Mouse (Mus musculus): ENCODE data around the gene Hhat. TPM values are rescaled to one million over a fixed set of nuclear protein-coding genes. Genes with fewer than 3 reads are reported as not detected.

The Hhat gene
- polyA plus RNA-seq, 1 experiment: 3.4 TPM

DNA sequence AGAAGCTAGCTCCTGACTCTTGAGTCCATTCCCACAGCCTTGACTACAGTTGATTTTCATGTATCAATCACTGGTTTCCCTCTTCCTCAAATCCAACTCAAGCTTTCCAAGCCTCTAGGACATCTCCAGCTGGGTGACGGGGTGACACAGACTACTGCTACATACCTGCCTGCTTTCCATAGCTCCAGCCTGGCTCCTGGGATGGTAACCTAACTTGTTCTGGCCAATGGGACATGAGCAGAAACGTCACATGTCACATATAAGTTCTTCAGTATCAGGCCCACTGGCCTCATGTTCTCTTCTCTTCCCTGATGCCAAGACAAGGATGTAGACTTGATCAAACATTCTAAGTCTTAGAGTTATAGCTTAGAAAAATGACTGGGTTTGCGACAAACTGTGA lies 220.5 kb downstream of the Hhat start:
- WGBS: 83% methylated on average over 3 of the region's 3 CpGs
- H3K4me3 ChIP-seq (ENCODE audit: extremely low read depth, insufficient read depth, insufficient read length): no peak overlapping the region
- no peak for TF ChIP-seq CTCF (IDR thresholded peaks at IDR 0.05; ENCODE audit: extremely low read depth, insufficient read depth, insufficient read length, insufficient replicate concordance)
- DNase-seq (ENCODE audit: low read depth in 1 of 2, low spot score in 2 of 2): no peak
- H3K27me3 ChIP-seq (ENCODE audit: control insufficient read depth, insufficient read depth, low read length): no peaks in the 10 kb centered on the region
- no peak overlapping the region for H3K27ac ChIP-seq (ENCODE audit: insufficient read depth, low read length)
- H3K4me1 ChIP-seq (ENCODE audit: control insufficient read depth, insufficient read depth, insufficient read length): no peaks in the 10 kb centered on the region
- H3K36me3 ChIP-seq (ENCODE audit: control insufficient read depth, insufficient read depth, low read length): no peaks in the 10 kb centered on the region

DNA sequence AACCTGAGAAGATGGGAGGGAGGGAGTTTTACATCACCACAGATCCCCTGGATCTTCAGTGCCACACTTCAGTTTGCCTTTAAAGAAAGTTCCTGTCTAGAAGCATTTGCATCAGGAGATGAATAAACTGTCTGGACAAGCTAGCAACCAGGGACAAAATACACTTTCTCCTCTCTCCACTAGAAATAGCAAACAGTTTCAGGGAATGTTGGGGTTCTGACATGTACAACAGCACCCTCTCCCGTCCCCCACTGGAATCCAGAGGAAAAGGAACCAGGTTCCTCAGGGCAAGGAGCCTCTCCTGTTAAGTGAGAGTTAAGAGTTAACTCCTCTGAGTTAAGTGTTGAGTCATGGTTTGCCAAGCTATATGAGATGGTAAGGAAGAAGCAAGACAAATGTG lies 224.2 kb downstream of the Hhat start:
- DNase-seq (ENCODE audit: low read depth in 1 of 2, low spot score in 2 of 2): no peak
- Histone ChIP-seq H3K4me1 (ENCODE audit: control insufficient read depth, insufficient read depth, insufficient read length) (no peaks in the 10 kb centered on the region), H3K27ac (ENCODE audit: insufficient read depth, low read length) (no peak overlapping the region), H3K36me3 (ENCODE audit: control insufficient read depth, insufficient read depth, low read length) (no peaks in the 10 kb centered on the region), H3K4me3 (ENCODE audit: extremely low read depth, insufficient read depth, insufficient read length) (no peak overlapping the region), H3K27me3 (ENCODE audit: control insufficient read depth, insufficient read depth, low read length) (no peaks in the 10 kb centered on the region)
- WGBS: 56% methylated on average over 1 of the region's 1 CpGs
- TF ChIP-seq CTCF (IDR thresholded peaks at IDR 0.05; ENCODE audit: extremely low read depth, insufficient read depth, insufficient read length, insufficient replicate concordance) (no peak), POLR2A (IDR thresholded peaks at IDR 0.05; ENCODE audit: low read depth, low read length) (no peak)

DNA sequence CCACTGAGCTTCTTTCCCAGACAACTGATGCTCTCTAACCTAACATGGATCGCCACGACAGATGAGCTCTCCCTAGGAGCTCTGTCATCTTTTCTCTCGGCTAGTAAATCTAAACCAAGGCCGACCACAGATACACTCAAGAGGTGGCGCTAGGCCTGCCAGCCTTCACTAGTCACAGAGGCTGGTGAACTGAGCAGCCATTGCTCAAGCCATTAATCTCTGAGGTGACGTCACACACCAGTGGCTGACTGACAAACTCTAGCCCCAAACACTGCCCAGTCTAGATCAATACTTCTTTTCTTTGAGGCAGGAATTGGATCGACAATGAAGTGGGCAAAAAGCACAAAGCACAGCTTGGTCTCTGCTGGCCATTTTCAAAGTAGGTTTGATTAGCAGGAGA lies 226.1 kb downstream of the Hhat start:
- 92% methylated on average over 7 of the region's 7 CpGs for WGBS
- no peak for DNase-seq (ENCODE audit: low read depth in 1 of 2, low spot score in 2 of 2)
- no peaks in the 10 kb centered on the region for H3K36me3 ChIP-seq (ENCODE audit: control insufficient read depth, insufficient read depth, low read length)
- TF ChIP-seq CTCF (IDR thresholded peaks at IDR 0.05; ENCODE audit: extremely low read depth, insufficient read depth, insufficient read length, insufficient replicate concordance) (no peak), POLR2A (IDR thresholded peaks at IDR 0.05; ENCODE audit: low read depth, low read length) (no peak)
- H3K4me1 ChIP-seq (ENCODE audit: control insufficient read depth, insufficient read depth, insufficient read length): no peaks in the 10 kb centered on the region
- no peaks in the 10 kb centered on the region for H3K27me3 ChIP-seq (ENCODE audit: control insufficient read depth, insufficient read depth, low read length)
- no peak overlapping the region for H3K27ac ChIP-seq (ENCODE audit: insufficient read depth, low read length)
- H3K4me3 ChIP-seq (ENCODE audit: extremely low read depth, insufficient read depth, insufficient read length): no peak overlapping the region

DNA sequence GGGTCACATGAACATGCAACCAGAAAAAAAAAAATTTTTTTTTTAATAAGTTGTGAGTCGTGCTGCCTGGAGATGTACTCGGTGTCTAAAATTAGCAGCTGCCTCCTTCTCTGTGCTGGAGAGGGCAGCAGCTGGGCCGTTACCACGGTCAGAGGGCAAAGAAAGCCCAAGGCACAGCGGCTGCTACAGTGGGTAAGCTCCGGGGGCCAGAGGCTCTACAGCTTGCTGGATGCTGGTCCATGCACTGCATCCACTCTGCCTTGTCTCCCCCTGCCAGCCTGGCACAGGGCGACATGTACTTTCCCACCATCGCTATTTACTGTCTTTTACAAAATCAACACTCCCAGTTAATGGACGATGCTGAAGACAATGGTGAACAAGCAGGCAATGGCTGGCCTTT lies 226.9 kb downstream of the Hhat start:
- no peak overlapping the region for H3K27ac ChIP-seq (ENCODE audit: insufficient read depth, low read length)
- no peak overlapping the region for H3K4me3 ChIP-seq (ENCODE audit: extremely low read depth, insufficient read depth, insufficient read length)
- no peaks in the 10 kb centered on the region for H3K27me3 ChIP-seq (ENCODE audit: control insufficient read depth, insufficient read depth, low read length)
- DNase-seq (ENCODE audit: low read depth in 1 of 2, low spot score in 2 of 2): no peak
- H3K4me1 ChIP-seq (ENCODE audit: control insufficient read depth, insufficient read depth, insufficient read length): no peaks in the 10 kb centered on the region
- TF ChIP-seq POLR2A (IDR thresholded peaks at IDR 0.05; ENCODE audit: low read depth, low read length) (no peak), CTCF (IDR thresholded peaks at IDR 0.05; ENCODE audit: extremely low read depth, insufficient read depth, insufficient read length, insufficient replicate concordance) (no peak)
- 80% methylated on average over 9 of the region's 9 CpGs for WGBS
- no peaks in the 10 kb centered on the region for H3K36me3 ChIP-seq (ENCODE audit: control insufficient read depth, insufficient read depth, low read length)

DNA sequence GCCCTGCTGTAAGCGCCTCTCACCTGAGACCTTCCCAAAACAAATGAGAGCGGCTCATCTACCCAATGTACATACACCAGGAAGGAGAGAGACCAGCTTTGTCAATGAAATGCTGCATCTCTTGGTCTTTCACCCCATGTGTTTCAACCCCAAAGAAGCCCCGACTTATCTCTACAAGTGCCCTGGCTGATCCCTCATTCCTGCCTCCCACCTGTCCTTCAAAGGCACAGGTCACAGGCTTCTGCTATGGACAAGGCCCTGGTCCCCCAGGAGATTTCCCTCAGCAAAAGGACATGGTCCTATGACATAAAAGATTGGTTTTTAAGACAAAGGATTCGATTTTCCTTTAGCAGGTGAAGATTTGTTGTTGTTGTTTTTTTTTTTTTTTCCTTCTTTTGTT lies 227.3 kb downstream of the Hhat start:
- H3K36me3 ChIP-seq (ENCODE audit: control insufficient read depth, insufficient read depth, low read length): no peaks in the 10 kb centered on the region
- no peak overlapping the region for H3K27ac ChIP-seq (ENCODE audit: insufficient read depth, low read length)
- no peaks in the 10 kb centered on the region for H3K4me1 ChIP-seq (ENCODE audit: control insufficient read depth, insufficient read depth, insufficient read length)
- DNase-seq (ENCODE audit: low read depth in 1 of 2, low spot score in 2 of 2): no peak
- H3K27me3 ChIP-seq (ENCODE audit: control insufficient read depth, insufficient read depth, low read length): no peaks in the 10 kb centered on the region
- H3K4me3 ChIP-seq (ENCODE audit: extremely low read depth, insufficient read depth, insufficient read length): no peak overlapping the region
- TF ChIP-seq CTCF (IDR thresholded peaks at IDR 0.05; ENCODE audit: extremely low read depth, insufficient read depth, insufficient read length, insufficient replicate concordance) (no peak), POLR2A (IDR thresholded peaks at IDR 0.05; ENCODE audit: low read depth, low read length) (no peak)
- WGBS: 87% methylated on average over 4 of the region's 4 CpGs

DNA sequence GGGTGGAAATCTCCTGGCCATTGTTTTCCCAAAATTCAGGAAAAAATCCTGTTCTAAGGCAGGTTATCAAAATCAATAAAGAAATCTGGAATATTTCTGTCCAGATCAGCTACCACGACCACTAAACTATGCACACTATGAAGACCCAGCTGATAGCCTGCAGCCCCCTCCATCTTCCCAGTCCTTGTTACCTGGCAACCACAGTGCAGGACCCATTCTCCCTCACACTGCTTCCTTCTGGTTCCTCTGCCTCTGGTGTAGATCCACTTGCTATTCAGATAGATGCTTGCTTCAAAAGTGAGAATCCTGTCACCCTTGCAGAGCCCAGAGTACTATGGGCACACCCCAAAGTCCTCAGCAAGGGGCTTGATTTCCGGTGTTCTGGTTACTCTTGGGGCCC lies 228.9 kb downstream of the Hhat start:
- TF ChIP-seq CTCF (IDR thresholded peaks at IDR 0.05; ENCODE audit: extremely low read depth, insufficient read depth, insufficient read length, insufficient replicate concordance) (no peak), POLR2A (IDR thresholded peaks at IDR 0.05; ENCODE audit: low read depth, low read length) (no peak)
- no peak for DNase-seq (ENCODE audit: low read depth in 1 of 2, low spot score in 2 of 2)
- Histone ChIP-seq H3K27ac (ENCODE audit: insufficient read depth, low read length) (no peak overlapping the region), H3K27me3 (ENCODE audit: control insufficient read depth, insufficient read depth, low read length) (no peaks in the 10 kb centered on the region), H3K4me3 (ENCODE audit: extremely low read depth, insufficient read depth, insufficient read length) (no peak overlapping the region), H3K4me1 (ENCODE audit: control insufficient read depth, insufficient read depth, insufficient read length) (no peaks in the 10 kb centered on the region), H3K36me3 (ENCODE audit: control insufficient read depth, insufficient read depth, low read length) (no peaks in the 10 kb centered on the region)
- 78% methylated on average over 2 of the region's 2 CpGs for WGBS

DNA sequence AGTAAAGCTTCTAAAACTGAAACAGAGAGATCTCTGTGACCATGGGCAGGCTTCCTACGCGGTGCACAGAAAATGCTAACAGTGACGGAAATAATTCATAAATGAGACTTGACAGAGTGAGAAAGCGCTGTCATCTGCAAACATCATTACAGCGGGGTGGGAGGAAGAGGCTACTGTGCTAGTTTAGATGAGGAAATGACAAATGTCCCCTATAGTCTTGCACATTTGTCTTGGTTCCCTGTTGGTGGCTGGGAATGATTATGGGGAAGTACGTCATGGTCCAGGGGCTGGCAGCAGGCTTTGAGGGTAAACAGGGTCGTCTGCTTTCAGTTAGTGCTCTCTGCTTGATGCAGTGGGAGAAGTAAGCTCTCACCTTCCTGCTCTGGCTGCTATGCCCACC lies 233.9 kb downstream of the Hhat start:
- DNase-seq (ENCODE audit: low read depth in 1 of 2, low spot score in 2 of 2): no peak
- H3K4me1 ChIP-seq (ENCODE audit: control insufficient read depth, insufficient read depth, insufficient read length): peaks cover 3% of the 10 kb centered on the region; the same call in 1 of the 2 replicates
- H3K27me3 ChIP-seq (ENCODE audit: control insufficient read depth, insufficient read depth, low read length): no peaks in the 10 kb centered on the region
- WGBS: 26% methylated on average over 7 of the region's 7 CpGs
- no peak overlapping the region for H3K27ac ChIP-seq (ENCODE audit: insufficient read depth, low read length)
- H3K4me3 ChIP-seq (ENCODE audit: extremely low read depth, insufficient read depth, insufficient read length): no peak overlapping the region
- H3K36me3 ChIP-seq (ENCODE audit: control insufficient read depth, insufficient read depth, low read length): no peaks in the 10 kb centered on the region
- TF ChIP-seq CTCF (IDR thresholded peaks at IDR 0.05; ENCODE audit: extremely low read depth, insufficient read depth, insufficient read length, insufficient replicate concordance): no peak

All from spleen, adult 2 months (tissue).